Mouse (Mus musculus): ENCODE data around the gene Gm20696. TPM values are rescaled to one million over a fixed set of nuclear protein-coding genes. Genes with fewer than 3 reads are reported as not detected.
A peak's percentile ranks its signal among the peaks of the same experiment; 100 is the strongest.

Gene Gm20696
- polyA plus RNA-seq (2012; rRNA removed) (0.12 and 0.16 TPM in 2 replicates), polyA plus RNA-seq (2014; fragmentation: Nextera tagmentation; extraction: Ambion mirVana) (0.33 and 0.40 TPM in 2 replicates)

DNA sequence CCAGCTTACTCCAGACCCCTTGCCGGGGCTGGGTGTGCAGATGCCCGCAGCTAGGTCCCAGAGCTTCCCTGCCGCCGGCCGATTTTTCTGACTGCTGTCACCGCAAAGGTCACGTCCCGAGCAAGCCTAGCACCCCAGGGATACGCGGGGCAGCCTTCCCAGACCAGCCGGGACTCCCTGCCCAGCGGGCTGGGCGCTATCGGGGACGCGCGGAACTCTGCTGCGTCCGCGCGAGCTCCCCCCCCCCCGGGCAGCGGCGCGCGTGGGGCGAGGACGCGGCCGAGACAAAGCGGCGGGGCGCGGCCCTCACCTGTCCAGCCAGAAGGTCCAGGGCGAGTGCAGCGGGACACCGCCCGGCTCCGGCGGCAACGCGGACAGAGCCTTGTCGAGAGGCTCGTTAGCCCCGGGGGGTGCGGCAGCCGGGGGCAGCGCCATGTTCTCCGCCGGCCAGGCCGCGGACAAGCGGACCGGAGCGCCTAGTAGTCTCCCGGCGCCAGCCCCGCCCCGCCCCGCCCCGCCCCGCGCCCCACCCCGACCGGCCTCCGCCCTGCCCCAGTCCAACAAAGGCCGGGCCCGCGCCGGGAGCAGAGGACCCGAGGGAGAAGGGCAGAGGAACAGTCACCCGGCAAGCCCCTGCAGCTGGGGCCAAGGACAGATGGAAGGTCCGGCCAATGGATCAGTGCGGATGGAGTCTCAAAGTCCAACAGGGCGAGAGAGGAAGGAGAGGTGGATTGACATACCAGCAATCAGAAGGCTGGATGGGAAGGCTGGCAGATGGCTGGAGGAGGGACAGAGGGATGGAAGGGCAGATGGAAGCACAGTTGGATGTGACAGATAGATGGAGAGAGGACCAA lies at the start of gene Gm20696, which contains the start of gene Eif4e3:
Gm20696 (minus strand) TSS at position 480 of the 854 bp plus-strand sequence.
Eif4e3 (minus strand) TSS at position 454 of the 854 bp plus-strand sequence.
- WGBS (ENCODE audit: insufficient replicate concordance) = under 1% methylated on average over 62 of the region's 75 CpGs
- Histone ChIP-seq H3K9me3 (ENCODE audit: control insufficient read depth, low read length) (no peaks in the 10 kb centered on the region), H3K4me1 (replicated peaks; ENCODE audit: control insufficient read depth in 2 of 2, insufficient read depth in 2 of 2, low read length in 1 of 2) (peaks cover 0 to 2% of the 10 kb centered on the region in 2 experiments; a peak in 1 of 4 replicates), H3K27ac (no peak within 1 kb of the TSS), H3K27me3 (ENCODE audit: control insufficient read depth, insufficient read depth, low read length) (peaks cover 24% of the 10 kb centered on the region), H3K4me2 (ENCODE audit: low read depth) (peak within 1 kb of the TSS; percentile 52), H3K4me3 (ENCODE audit: insufficient read depth in 1 of 2, low read depth in 2 of 2, low read length in 2 of 2) (peak within 1 kb of the TSS; percentile 45 to 58), H3K9ac (replicated peaks) (no peak within 1 kb of the TSS), H3K36me3 (replicated peaks; ENCODE audit: control insufficient read depth, insufficient read depth, low read depth) (no peaks in the 10 kb centered on the region)
- ATAC-seq (ENCODE audit: insufficient read depth) = peak; percentile 52; the same call in 1 of the 2 replicates
- TF ChIP-seq EP300 (IDR thresholded peaks at IDR 0.05; ENCODE audit: low read depth) (no peak), CTCF (IDR thresholded peaks at IDR 0.05; ENCODE audit: low read depth) (no peak)
- no peak for DNase-seq (ENCODE audit: low read depth in 3 of 3, low spot score in 3 of 3)

DNA sequence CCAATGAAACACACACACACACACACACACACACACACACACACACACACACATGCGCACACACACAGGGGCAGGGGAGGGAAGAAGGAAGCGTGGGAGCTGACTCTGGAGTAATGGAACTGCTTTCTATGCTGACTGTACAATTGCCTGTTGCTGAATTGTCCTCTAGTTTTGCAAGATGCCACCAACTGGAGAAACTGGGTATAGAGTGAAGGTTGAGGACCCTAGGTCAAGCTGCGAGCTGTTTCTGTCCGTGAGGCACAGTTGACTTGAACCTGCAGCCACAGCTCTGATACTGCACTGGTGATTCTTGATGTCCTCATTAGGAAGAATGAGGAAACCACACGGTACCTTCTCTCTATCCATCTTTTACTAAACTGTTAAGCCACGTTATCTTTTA lies 49.3 kb upstream of the Gm20696 start:
- Histone ChIP-seq H3K27ac (no peak overlapping the region), H3K27me3 (ENCODE audit: control insufficient read depth, insufficient read depth, low read length) (no peaks in the 10 kb centered on the region), H3K4me1 (replicated peaks; ENCODE audit: control insufficient read depth in 2 of 2, insufficient read depth in 2 of 2, low read length in 1 of 2) (no peaks in the 10 kb centered on the region), H3K4me2 (ENCODE audit: low read depth) (no peak overlapping the region), H3K4me3 (ENCODE audit: insufficient read depth in 1 of 2, low read depth in 2 of 2, low read length in 2 of 2) (no peak overlapping the region), H3K9me3 (ENCODE audit: control insufficient read depth, low read length) (no peaks in the 10 kb centered on the region), H3K36me3 (replicated peaks; ENCODE audit: control insufficient read depth, insufficient read depth, low read depth) (no peaks in the 10 kb centered on the region), H3K9ac (replicated peaks) (no peak overlapping the region)
- ATAC-seq (ENCODE audit: insufficient read depth) (no peak), DNase-seq (ENCODE audit: low read depth in 3 of 3, low spot score in 3 of 3) (no peak)
- 36% methylated on average over 6 of the region's 6 CpGs for WGBS (ENCODE audit: insufficient replicate concordance)
- TF ChIP-seq EP300 (IDR thresholded peaks at IDR 0.05; ENCODE audit: low read depth) (no peak), CTCF (IDR thresholded peaks at IDR 0.05; ENCODE audit: low read depth) (no peak)

DNA sequence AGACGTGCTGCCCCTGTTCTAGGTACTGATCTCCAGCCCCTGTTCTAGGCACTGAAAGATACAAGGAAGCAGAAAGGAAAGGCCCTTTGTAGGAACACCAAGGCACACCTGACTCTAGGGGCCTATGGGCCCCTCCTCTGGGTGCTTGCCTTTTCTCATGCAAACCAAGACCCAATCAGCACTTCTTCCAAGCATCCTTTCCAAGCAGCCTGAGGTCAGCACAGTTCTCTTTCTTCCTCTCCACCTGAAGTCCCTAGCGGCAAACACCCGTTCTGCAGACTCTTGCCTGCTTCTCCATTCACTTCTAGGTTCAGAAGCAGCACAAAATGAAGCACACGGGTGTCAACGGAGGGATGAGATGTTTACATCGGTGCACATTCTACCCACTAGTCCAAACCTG lies 48.6 kb upstream of the Gm20696 start:
- Histone ChIP-seq H3K9me3 (ENCODE audit: control insufficient read depth, low read length) (no peaks in the 10 kb centered on the region), H3K36me3 (replicated peaks; ENCODE audit: control insufficient read depth, insufficient read depth, low read depth) (no peaks in the 10 kb centered on the region), H3K4me1 (replicated peaks; ENCODE audit: control insufficient read depth in 2 of 2, insufficient read depth in 2 of 2, low read length in 1 of 2) (no peaks in the 10 kb centered on the region), H3K9ac (replicated peaks) (no peak overlapping the region), H3K4me3 (ENCODE audit: insufficient read depth in 1 of 2, low read depth in 2 of 2, low read length in 2 of 2) (no peak overlapping the region), H3K27ac (no peak overlapping the region), H3K27me3 (ENCODE audit: control insufficient read depth, insufficient read depth, low read length) (no peaks in the 10 kb centered on the region), H3K4me2 (ENCODE audit: low read depth) (no peak overlapping the region)
- no peak for DNase-seq (ENCODE audit: low read depth in 3 of 3, low spot score in 3 of 3)
- 27% methylated on average over 6 of the region's 6 CpGs for WGBS (ENCODE audit: insufficient replicate concordance)
- no peak for TF ChIP-seq EP300 (IDR thresholded peaks at IDR 0.05; ENCODE audit: low read depth)
- TF ChIP-seq CTCF (IDR thresholded peaks at IDR 0.05; ENCODE audit: low read depth) = no peak
- ATAC-seq (ENCODE audit: insufficient read depth) = no peak

DNA sequence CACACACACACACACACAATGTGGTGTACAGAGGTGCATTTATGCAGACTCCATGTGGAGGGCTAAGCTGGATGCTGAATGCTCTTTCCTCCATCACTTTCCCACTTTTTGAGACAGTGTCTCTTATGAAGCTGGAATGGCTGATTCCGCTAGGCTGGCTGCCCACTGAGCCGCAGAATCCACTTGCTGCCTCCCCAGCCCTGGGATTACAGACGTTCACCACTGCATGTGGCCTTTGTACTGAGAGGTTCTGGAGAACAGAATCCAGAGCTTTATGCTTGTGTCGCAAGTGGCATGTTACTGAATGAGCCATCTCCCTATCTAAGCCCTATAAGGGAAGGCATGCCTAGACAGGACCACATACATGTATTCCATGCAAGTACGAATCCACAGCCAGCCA lies 46.7 kb upstream of the Gm20696 start:
- H3K27ac ChIP-seq = no peak overlapping the region
- no peak for ATAC-seq (ENCODE audit: insufficient read depth)
- DNase-seq (ENCODE audit: low read depth in 3 of 3, low spot score in 3 of 3) = no peak
- H3K9ac ChIP-seq (replicated peaks) = no peak overlapping the region
- no peaks in the 10 kb centered on the region for H3K36me3 ChIP-seq (replicated peaks; ENCODE audit: control insufficient read depth, insufficient read depth, low read depth)
- H3K9me3 ChIP-seq (ENCODE audit: control insufficient read depth, low read length) = no peaks in the 10 kb centered on the region
- H3K4me3 ChIP-seq (ENCODE audit: insufficient read depth in 1 of 2, low read depth in 2 of 2, low read length in 2 of 2) = no peak overlapping the region
- no peak overlapping the region for H3K4me2 ChIP-seq (ENCODE audit: low read depth)
- H3K27me3 ChIP-seq (ENCODE audit: control insufficient read depth, insufficient read depth, low read length) = no peaks in the 10 kb centered on the region
- 70% methylated on average over 5 of the region's 5 CpGs for WGBS (ENCODE audit: insufficient replicate concordance)
- no peaks in the 10 kb centered on the region for H3K4me1 ChIP-seq (replicated peaks; ENCODE audit: control insufficient read depth in 2 of 2, insufficient read depth in 2 of 2, low read length in 1 of 2)
- no peak for TF ChIP-seq EP300 (IDR thresholded peaks at IDR 0.05; ENCODE audit: low read depth)
- no peak for TF ChIP-seq CTCF (IDR thresholded peaks at IDR 0.05; ENCODE audit: low read depth)

DNA sequence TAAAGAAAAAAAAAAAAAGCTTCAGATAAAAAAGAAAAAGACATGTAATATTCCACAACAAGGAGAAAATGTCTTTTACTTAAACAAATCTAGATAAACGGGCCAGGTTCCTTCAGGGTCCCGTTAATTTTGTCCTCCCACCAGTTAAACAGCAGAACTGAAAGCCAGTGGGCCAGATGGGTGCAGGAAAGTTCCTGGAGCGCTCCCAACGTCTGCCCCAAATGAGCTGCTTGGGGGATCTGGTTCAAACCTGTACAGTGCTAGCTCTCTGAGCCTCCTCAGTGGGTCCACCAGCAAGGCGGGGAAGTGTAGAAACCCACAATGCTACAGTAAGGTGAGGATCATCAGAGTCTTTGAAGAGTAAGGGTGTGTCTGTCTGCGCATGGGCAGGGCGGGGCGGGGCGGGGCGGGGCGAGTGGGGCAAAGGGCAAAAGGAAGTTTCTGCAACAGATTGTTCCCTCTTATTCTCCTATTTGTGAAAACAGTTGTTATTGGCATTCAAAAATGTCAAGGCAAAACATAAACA lies 45.0 kb upstream of the Gm20696 start:
- 46% methylated on average over 11 of the region's 11 CpGs for WGBS (ENCODE audit: insufficient replicate concordance)
- no peak overlapping the region for H3K9ac ChIP-seq (replicated peaks)
- no peak for ATAC-seq (ENCODE audit: insufficient read depth)
- H3K4me2 ChIP-seq (ENCODE audit: low read depth) = no peak overlapping the region
- no peak for DNase-seq (ENCODE audit: low read depth in 3 of 3, low spot score in 3 of 3)
- H3K36me3 ChIP-seq (replicated peaks; ENCODE audit: control insufficient read depth, insufficient read depth, low read depth) = no peaks in the 10 kb centered on the region
- TF ChIP-seq CTCF (IDR thresholded peaks at IDR 0.05; ENCODE audit: low read depth) (no peak), EP300 (IDR thresholded peaks at IDR 0.05; ENCODE audit: low read depth) (no peak)
- H3K9me3 ChIP-seq (ENCODE audit: control insufficient read depth, low read length) = no peaks in the 10 kb centered on the region
- H3K27ac ChIP-seq = no peak overlapping the region
- H3K4me1 ChIP-seq (replicated peaks; ENCODE audit: control insufficient read depth in 2 of 2, insufficient read depth in 2 of 2, low read length in 1 of 2) = no peaks in the 10 kb centered on the region
- H3K27me3 ChIP-seq (ENCODE audit: control insufficient read depth, insufficient read depth, low read length) = no peaks in the 10 kb centered on the region
- no peak overlapping the region for H3K4me3 ChIP-seq (ENCODE audit: insufficient read depth in 1 of 2, low read depth in 2 of 2, low read length in 2 of 2)

Data from liver, embryonic 14.5 days (tissue).